Mouse (Mus musculus): ENCODE data around the gene Klf4.

The Klf4 gene

GRCm38 (mm10) chr4:55523921-55524320, 8.3 kb downstream of the Klf4 start:
- no peak for DNase-seq (ENCODE audit: low spot score in 2 of 2)

- DNase-seq (ENCODE audit: low spot score in 2 of 2) = no peak
Measured at GRCm38 (mm10) chr4:55517438-55517837, 14.8 kb downstream of the Klf4 start.

GRCm38 (mm10) chr4:55516048-55516447, 16.2 kb downstream of the Klf4 start:
- no peak for DNase-seq (ENCODE audit: low spot score in 2 of 2)

GRCm38 (mm10) chr4:55514733-55515176, 17.5 kb downstream of the Klf4 start:
- peak; percentile 53 to 64 for DNase-seq (ENCODE audit: low spot score in 2 of 2)

GRCm38 (mm10) chr4:55513615-55514279, 18.5 kb downstream of the Klf4 start:
- DNase-seq (ENCODE audit: low spot score in 2 of 2) = no peak

GRCm38 (mm10) chr4:55511389-55511788, 20.9 kb downstream of the Klf4 start:
- no peak for DNase-seq (ENCODE audit: low spot score in 2 of 2)

- DNase-seq (ENCODE audit: low spot score in 2 of 2) = no peak
Measured at GRCm38 (mm10) chr4:55508712-55509111, 23.6 kb downstream of the Klf4 start.

- no peak for DNase-seq (ENCODE audit: low spot score in 2 of 2)
Measured at GRCm38 (mm10) chr4:55498621-55499020, 33.6 kb downstream of the Klf4 start.

GRCm38 (mm10) chr4:55496416-55496815, 35.9 kb downstream of the Klf4 start:
- DNase-seq (ENCODE audit: low spot score in 2 of 2) = no peak

GRCm38 (mm10) chr4:55493261-55493660, 39.0 kb downstream of the Klf4 start:
- no peak for DNase-seq (ENCODE audit: low spot score in 2 of 2)

- no peak for DNase-seq (ENCODE audit: low spot score in 2 of 2)
Measured at GRCm38 (mm10) chr4:55489328-55489727, 42.9 kb downstream of the Klf4 start.

- no peak for DNase-seq (ENCODE audit: low spot score in 2 of 2)
Measured at GRCm38 (mm10) chr4:55488604-55489003, 43.7 kb downstream of the Klf4 start.

- DNase-seq (ENCODE audit: low spot score in 2 of 2) = peak; percentile 25 to 35
Measured at GRCm38 (mm10) chr4:55480322-55480767, 51.9 kb downstream of the Klf4 start.

- no peak for DNase-seq (ENCODE audit: low spot score in 2 of 2)
Measured at GRCm38 (mm10) chr4:55478333-55478732, 53.9 kb downstream of the Klf4 start.

- DNase-seq (ENCODE audit: low spot score in 2 of 2) = no peak
Measured at GRCm38 (mm10) chr4:55477933-55478332, 54.3 kb downstream of the Klf4 start.

GRCm38 (mm10) chr4:55477210-55477759, 55.0 kb downstream of the Klf4 start:
- DNase-seq (ENCODE audit: low spot score in 2 of 2) = no peak

All from right cerebral cortex, postnatal 36 days (tissue).